Mouse (Mus musculus) stomach, embryonic 14.5 days (tissue): Measurements from ENCODE around the gene Nav2. TPM values are rescaled to one million over a fixed set of nuclear protein-coding genes. Genes with fewer than 3 reads are reported as not detected.

Experiments used
- ATAC-seq: fragments of 200-750 bp; cut with Nextera tagmentation; 2 replicates; pipeline ENCODE4 v1.8.0; 2017; ENCODE audit warnings: low read depth, moderate TSS enrichment; ENCODE audit not compliant: insufficient number of reproducible peaks, insufficient read depth, low FRiP score
- H3K27ac ChIP-seq: fragments of 300-500 bp; sonication (generic); 2 replicates; pipeline ENCODE4 v1.5.1; 2014; ENCODE audit warnings: mild to moderate bottlenecking, low read length, moderate library complexity, mixed read lengths
- H3K27me3 ChIP-seq: fragments of 300-500 bp; sonication (generic); 2 replicates; pipeline ENCODE4 v1.6.1; 2014; ENCODE audit warnings: low read length, control low read depth, mixed read lengths; ENCODE audit not compliant: control insufficient read depth, insufficient read depth
- H3K36me3 ChIP-seq: fragments of 300-500 bp; sonication (generic); 2 replicates; pipeline ENCODE4 v1.6.1; 2014; ENCODE audit warnings: mild to moderate bottlenecking, control low read depth, low read length, moderate library complexity, mixed read lengths; ENCODE audit not compliant: control insufficient read depth, insufficient read depth
- H3K4me1 ChIP-seq: fragments of 300-500 bp; sonication (generic); 2 replicates; pipeline ENCODE4 v1.6.1; 2014; ENCODE audit warnings: low read length, control low read depth, mixed read lengths; ENCODE audit not compliant: control insufficient read depth, insufficient read depth
- H3K4me2 ChIP-seq: fragments of 300-500 bp; sonication (generic); replicated peaks from 2 replicates; pipeline ENCODE4 v1.6.1; 2014; ENCODE audit warnings: low read depth, low read length, control low read depth
- H3K4me3 ChIP-seq: fragments of 300-500 bp; sonication (generic); 2 replicates; pipeline ENCODE4 v1.5.1; 2014; ENCODE audit warnings: low read depth, low read length, control low read depth
- H3K9ac ChIP-seq: fragments of 300-500 bp; sonication (generic); replicated peaks from 2 replicates; pipeline ENCODE4 v1.6.1; 2014; ENCODE audit warnings: low read depth, mild to moderate bottlenecking, control low read depth, low read length, moderate library complexity, mixed read lengths
- H3K9me3 ChIP-seq: fragments of 300-500 bp; sonication (generic); 2 replicates; pipeline ENCODE4 v1.6.1; 2016; ENCODE audit warnings: low read depth, low read length, control low read depth; ENCODE audit not compliant: control insufficient read depth
- WGBS: fragments of 180-500 bp; shearing (Covaris S2); extraction: QIAGEN DNeasy Blood & Tissue Kit; methylation state at CpG from one replicate; pipeline ENCODE4 v1.1.7; 2014; 5-methylcytosine and 5-hydroxymethylcytosine counted together
- polyA plus RNA-seq: library from polyadenylated mRNA; unstranded; fragments of >200 nt; fragmentation: Nextera tagmentation; extraction: Ambion mirVana; gene quantifications from 2 replicates; pipeline ENCODE4 v1.2.1, GENCODE M21; 2014

The Nav2 gene
- polyA plus RNA-seq, 1 experiment from 2014 or later = 41.1 TPM

DNA sequence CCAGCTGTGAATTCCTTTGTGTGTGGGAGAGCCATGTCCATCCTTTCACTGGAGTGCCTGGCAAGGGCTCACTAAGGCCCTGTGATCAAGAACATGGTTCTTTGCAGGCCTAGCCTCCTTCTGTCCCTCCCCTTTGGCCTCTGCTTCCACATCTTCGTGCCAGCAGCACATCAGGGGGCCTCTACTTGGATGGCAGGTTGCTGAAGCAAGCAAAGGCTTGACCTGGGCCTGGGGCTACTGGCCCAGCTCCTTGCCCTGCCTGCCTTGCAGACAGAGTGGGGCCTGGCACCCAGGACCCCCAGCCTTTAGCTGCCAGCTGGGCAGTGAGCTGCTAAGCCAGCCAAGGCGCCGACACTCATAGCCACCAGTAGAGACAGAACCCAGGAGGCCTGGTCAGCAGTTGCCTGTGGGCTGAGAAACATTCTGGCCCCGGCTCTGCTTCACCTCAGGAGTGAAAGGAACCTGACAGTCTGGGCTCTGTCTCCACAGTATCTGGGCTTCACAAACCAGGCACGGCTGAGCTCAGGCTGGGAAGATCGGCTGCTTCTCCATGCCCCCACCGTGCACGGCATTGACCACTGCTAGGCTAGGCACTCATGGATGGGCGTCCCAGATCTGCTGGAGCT is 267.4 kb downstream of the Nav2 start:
- 82% methylated on average over 9 of the region's 9 CpGs for WGBS
- no peaks in the 10 kb centered on the region for H3K9me3 ChIP-seq
- no peak overlapping the region for H3K4me3 ChIP-seq
- H3K27me3 ChIP-seq = no peaks in the 10 kb centered on the region
- ATAC-seq = no peak
- no peak overlapping the region for H3K27ac ChIP-seq
- no peaks in the 10 kb centered on the region for H3K4me1 ChIP-seq
- no peaks in the 10 kb centered on the region for H3K36me3 ChIP-seq
- no peak overlapping the region for H3K4me2 ChIP-seq
- no peak overlapping the region for H3K9ac ChIP-seq

DNA sequence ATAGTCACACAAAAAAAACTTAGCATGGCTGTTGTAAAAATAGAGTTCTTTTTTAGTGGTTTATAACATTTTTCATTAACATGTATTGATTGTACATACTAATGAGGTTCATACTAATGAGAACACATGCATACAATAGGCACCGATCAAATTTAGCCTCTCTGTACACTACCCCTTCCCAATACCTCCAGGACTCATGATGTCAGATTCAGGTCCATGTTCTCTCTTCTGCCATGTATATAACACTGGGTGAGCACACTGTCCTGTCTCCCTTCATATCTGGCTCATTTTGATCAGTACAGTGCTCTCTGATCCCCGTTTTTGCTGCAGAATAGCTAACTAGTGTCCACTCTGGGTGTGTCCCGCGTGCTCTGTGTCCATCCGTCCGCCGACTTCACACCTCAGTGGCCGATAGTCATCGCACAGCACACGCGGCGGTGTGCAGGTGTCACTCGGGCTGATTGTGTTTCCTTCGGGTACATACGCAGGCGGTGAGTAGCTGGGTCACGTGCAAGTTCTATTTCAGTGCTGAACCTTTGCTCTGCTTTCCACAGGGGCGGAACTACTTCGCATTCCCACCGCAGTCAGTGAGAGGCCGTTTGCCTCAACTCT is 268.2 kb downstream of the Nav2 start:
- 0 out of 2 replicates have a peak, but pooled peaks have one; percentile 25 for ATAC-seq
- WGBS = 76% methylated on average over 21 of the region's 21 CpGs
- Histone ChIP-seq H3K4me3 (no peak overlapping the region), H3K9ac (no peak overlapping the region), H3K27me3 (no peaks in the 10 kb centered on the region), H3K9me3 (no peaks in the 10 kb centered on the region), H3K4me2 (no peak overlapping the region), H3K36me3 (no peaks in the 10 kb centered on the region), H3K4me1 (no peaks in the 10 kb centered on the region), H3K27ac (no peak overlapping the region)

DNA sequence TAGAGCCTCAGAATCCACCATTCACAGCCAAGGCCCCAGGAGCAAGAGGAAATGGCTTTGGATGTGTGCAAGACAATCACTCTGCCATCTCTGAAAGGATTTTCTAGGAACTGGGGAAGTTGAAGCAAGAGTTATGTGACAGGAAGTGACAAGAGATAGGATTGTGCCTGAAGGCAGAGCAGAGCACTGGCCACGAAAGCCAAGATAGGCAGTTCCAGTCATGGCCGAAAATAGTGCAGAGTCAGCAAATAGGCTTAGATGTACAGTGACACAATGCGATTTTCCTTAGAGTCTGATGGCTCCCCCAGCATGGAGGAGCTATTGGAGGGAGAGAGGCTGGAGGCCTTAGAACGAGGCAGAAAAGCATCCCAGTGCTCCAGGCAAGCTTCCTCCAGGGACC is 269.7 kb downstream of the Nav2 start:
- no peaks in the 10 kb centered on the region for H3K4me1 ChIP-seq
- H3K4me3 ChIP-seq = no peak overlapping the region
- H3K36me3 ChIP-seq = no peaks in the 10 kb centered on the region
- H3K9me3 ChIP-seq = no peaks in the 10 kb centered on the region
- H3K27ac ChIP-seq = no peak overlapping the region
- H3K27me3 ChIP-seq = no peaks in the 10 kb centered on the region
- ATAC-seq = no peak
- no peak overlapping the region for H3K4me2 ChIP-seq
- 78% methylated on average over 4 of the region's 4 CpGs for whole genome bisulfite sequencing
- no peak overlapping the region for H3K9ac ChIP-seq

DNA sequence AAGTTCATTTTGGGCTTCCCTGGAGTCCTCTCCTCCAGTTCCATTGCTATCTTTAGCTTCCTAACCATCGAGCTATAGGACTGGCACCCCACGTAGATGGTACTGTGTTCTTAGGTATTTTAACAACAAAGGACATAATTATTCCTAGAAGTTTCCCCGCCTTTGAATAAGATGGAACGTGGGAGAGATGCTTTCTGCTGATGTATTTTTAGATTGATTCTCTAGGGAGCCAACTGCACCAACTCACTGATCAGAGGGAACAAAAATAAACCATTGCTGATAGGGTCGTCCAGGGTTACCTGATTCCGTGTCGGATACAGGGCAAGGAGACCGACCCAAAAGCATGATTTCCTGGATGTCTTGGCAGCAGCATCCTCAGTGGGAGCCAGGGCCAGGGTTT is 272.5 kb downstream of the Nav2 start:
- no peak for ATAC-seq
- Histone ChIP-seq H3K27me3 (no peaks in the 10 kb centered on the region), H3K9ac (no peak overlapping the region), H3K36me3 (no peaks in the 10 kb centered on the region), H3K4me1 (no peaks in the 10 kb centered on the region), H3K27ac (no peak overlapping the region), H3K9me3 (no peaks in the 10 kb centered on the region), H3K4me2 (no peak overlapping the region), H3K4me3 (no peak overlapping the region)
- 66% methylated on average over 8 of the region's 8 CpGs for WGBS

DNA sequence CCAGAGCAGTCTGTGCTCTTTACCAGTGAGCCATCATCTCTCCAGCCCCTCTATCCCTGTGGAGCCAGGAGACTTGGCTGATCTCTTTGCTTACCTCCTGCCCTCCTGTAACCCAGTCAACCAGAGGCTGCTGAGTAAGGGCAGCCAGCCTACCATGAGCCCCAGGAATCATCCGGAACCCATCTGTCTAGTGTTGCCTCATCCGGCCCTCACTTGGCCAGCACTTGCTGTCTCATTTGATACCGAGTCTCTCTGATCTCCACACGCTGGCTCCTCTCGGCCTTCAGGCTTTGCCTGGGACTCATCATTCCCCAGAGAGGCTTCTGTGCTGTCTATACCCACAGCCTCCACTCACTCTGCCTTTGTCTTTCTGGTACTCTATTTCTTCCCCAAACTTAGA is 273.9 kb downstream of the Nav2 start:
- Histone ChIP-seq H3K4me2 (no peak overlapping the region), H3K9me3 (no peaks in the 10 kb centered on the region), H3K9ac (no peak overlapping the region), H3K36me3 (no peaks in the 10 kb centered on the region), H3K27ac (no peak overlapping the region), H3K4me1 (no peaks in the 10 kb centered on the region), H3K4me3 (no peak overlapping the region), H3K27me3 (no peaks in the 10 kb centered on the region)
- 81% methylated on average over 5 of the region's 5 CpGs for WGBS
- ATAC-seq = no peak

DNA sequence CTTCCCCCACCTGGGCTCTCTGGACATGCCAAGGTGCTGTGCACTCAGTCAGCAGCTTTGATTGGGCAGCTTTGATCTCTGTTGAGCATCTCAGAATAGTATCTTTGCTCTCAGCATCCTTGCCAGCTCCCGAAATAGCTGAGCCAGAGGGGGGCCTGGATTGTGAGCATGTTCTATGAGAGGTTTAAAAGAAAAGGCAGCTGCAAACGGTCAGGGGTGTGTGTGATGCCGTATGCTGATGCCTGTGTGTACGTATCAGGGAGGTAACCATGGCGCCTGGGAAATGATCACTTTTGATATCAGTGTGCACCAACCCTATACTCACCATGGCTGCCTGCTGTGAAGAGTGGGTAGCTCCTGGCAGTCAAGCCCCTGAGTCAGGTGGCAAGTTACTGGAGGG is 275.2 kb downstream of the Nav2 start:
- WGBS = 71% methylated on average over 5 of the region's 5 CpGs
- H3K4me3 ChIP-seq = no peak overlapping the region

DNA sequence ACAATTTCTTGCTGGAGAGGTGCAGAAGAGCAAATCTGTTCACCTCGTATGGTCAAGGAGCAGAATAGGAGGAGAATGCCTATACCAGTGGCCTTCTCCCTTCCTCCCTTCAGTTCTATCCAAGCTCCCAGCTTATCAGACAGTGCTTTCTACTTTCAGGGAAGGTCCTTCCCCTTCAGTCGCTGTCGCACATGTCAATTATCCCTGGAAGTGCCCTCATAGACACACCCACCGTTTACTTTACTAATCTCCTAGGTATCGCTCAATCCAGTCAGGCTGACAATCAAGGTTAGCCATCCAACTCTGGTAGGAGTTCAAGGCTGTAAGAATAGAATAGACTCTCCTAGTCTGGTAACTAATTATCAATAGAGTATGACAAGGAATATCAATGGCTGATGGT is 277.5 kb downstream of the Nav2 start:
- Histone ChIP-seq H3K27me3 (no peaks in the 10 kb centered on the region), H3K4me2 (no peak overlapping the region), H3K9me3 (no peaks in the 10 kb centered on the region), H3K36me3 (no peaks in the 10 kb centered on the region), H3K27ac (no peak overlapping the region), H3K4me1 (peaks cover 6% of the 10 kb centered on the region; the same call in 1 of the 2 replicates), H3K9ac (no peak overlapping the region), H3K4me3 (no peak overlapping the region)
- 57% methylated on average over 5 of the region's 5 CpGs for WGBS
- ATAC-seq = no peak

More for the DNA sequence above, 275.2 kb downstream of the Nav2 start:
- Histone ChIP-seq H3K27me3 (no peaks in the 10 kb centered on the region), H3K9ac (no peak overlapping the region), H3K36me3 (no peaks in the 10 kb centered on the region), H3K27ac (no peak overlapping the region), H3K9me3 (no peaks in the 10 kb centered on the region), H3K4me1 (no peaks in the 10 kb centered on the region), H3K4me2 (no peak overlapping the region)
- no peak for ATAC-seq

DNA sequence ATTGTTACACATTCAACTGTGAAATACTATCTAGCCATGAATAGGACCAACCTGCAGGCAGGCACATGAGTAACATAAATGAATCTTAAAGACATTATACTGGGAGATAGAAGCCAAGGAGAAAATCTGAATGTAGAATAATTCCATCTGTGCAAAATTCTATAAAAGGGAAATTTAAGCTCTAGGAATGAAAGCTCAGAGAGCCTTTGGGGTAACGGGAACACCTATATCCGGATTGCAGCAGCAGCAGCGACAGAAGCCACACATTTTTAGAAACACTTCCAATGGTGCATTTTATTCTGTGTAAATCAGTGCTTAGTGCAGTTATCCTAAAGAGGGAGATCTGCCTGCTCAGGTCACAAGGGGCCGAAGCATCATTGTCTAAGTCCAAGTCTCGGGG is 280.8 kb downstream of the Nav2 start:
- H3K9me3 ChIP-seq = no peaks in the 10 kb centered on the region
- H3K4me1 ChIP-seq = peaks cover 6% of the 10 kb centered on the region; the same call in 1 of the 2 replicates
- H3K4me3 ChIP-seq = no peak overlapping the region
- no peak overlapping the region for H3K9ac ChIP-seq
- H3K36me3 ChIP-seq = no peaks in the 10 kb centered on the region
- 89% methylated on average over 5 of the region's 5 CpGs for WGBS
- H3K27ac ChIP-seq = no peak overlapping the region
- no peak overlapping the region for H3K4me2 ChIP-seq
- no peaks in the 10 kb centered on the region for H3K27me3 ChIP-seq
- no peak for ATAC-seq
